Mouse (Mus musculus) c-Kit-negative CD71-positive TER-119-positive erythroid progenitor cells, embryonic 14.5 days (primary cell): Measurements from ENCODE around the gene Mipol1.
"Not testable (repeated sequence)": the region's sequence is repeated elsewhere in the genome, so short reads cannot be mapped to it uniquely, and the experiment has no call there.

ENCODE experiments used
- DNase-seq: peaks from one replicate; pipeline ENCODE4 v3.0.0-alpha.2; 2013; ENCODE audit warnings: low read depth, low spot score

The Mipol1 gene

DNA sequence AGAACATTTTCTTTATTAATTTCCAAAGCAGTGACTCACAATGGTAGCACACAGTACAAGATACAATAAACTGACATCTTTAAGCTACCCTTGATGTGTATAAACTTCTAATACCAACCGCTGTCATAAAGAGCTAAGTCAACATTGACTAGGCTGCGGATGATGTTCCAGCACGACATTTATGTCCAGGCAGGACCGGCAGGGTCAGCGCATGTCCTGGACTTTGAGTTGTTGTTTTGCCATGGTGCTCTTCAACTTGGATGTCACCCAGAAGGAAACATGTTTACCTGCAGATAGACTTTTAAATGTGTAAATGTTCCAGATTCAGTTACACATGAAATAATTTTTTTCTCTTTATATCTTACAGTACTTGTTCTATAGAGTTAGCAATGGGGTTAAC, 194.7 kb downstream of the Mipol1 start:
- no peak for DNase-seq

GRCm38 (mm10) chr12:57428243-57428642, 198.0 kb downstream of the Mipol1 start:
- no peak for DNase-seq

DNA sequence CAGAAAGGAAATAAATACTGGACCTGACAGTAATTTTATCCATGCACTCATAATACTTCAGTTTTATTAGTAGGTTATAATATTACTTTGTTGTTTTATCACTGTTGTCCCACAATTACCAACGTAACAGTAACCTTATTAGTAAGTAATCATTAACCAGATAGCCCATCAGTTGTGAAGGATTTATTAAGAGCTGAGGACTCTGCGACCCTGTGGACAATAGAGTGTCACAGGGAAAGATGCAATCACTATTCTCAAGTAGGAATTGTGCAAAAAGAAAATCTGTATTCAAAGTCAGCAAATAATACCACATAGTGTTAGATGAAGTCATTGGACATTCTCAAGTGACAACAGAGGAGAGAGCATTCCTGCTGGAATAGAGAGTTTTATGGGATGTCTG, 198.5 kb downstream of the Mipol1 start:
- no peak for DNase-seq

DNA sequence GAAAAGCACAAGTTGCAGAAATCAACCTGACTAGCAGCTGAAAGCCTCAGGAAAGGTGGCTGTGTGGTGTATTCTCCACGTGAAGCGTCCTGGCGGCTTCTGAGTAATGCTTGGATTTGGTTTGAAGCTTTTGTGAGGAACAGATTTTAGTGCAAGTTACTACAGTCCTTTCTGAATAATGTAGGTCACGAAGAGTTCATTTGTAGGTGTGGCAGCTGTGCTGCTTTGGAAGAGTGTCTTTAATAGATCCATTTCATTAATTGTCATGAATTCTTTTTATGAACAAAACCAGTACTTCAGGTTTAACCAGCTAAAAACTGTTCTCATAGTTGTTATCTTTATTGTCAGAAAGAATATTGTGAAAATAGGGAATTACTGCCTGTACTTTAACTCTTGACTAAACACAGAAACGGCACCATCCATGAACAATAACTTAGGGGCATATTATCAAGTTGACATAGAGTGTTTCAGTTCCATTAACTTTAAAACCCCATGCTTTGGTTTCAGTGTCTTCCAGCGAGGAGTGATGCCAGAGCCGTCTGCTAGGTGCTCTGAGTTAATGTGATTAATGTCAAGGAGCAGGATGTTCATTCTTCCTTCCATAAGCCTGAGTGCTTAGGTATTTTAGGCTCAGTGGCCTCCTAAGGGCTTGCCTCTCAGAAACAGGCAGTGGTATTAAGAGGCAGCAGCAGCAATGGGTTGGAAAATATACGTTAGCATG, 206.9 kb downstream of the Mipol1 start:
- not testable (repeated sequence) for DNase-seq

DNA sequence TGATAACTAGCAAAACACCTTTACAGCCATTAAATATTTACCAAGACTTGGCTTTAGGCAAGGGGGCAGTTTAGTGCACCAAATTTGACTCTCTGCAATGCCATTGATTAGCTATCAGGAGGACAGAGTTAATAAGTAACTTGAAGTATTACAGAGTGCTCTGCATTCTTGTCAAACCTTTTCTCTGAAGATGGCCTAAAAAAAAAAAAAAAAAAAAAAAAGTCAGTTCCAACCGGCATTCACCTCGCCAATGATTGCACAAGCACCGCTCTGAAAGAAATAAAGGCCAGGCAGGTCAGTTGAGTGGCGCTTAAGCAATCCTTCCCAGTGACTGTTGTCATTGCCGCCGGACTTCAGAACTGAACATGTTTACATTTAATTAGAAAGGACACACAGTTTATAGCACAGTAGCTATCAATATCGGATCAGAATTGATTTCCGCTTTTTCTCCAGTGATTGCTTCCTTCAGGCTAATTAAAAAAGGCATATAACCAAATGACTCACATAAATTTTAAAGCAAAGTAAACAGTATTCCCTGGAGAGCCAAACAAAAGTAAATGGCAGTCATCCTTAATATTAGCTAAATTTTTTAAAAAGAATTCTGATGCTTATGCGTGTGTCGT, 214.2 kb downstream of the Mipol1 start:
- no peak for DNase-seq

- no peak for DNase-seq
Measured at GRCm38 (mm10) chr12:57447331-57447730, 217.1 kb downstream of the Mipol1 start.

DNA sequence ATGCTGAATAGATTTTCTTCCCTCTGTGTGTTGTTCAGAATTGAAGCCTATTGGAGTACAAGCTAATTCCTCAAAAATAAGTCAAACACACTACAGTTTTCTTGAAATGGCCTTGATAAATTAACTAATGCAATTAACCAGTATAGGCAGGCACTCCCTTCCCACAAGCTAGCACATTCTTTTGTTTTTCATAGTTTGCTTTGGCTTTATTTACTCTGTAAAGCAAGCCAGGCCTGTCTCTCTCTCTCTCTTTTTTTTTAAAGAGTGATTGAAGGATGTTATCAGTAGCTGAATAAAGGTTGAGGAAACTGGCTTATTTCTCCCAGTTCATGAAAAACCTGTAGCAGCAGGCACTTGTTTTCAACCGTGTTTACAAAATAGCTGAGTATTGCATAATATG, 219.1 kb downstream of the Mipol1 start:
- no peak for DNase-seq

DNA sequence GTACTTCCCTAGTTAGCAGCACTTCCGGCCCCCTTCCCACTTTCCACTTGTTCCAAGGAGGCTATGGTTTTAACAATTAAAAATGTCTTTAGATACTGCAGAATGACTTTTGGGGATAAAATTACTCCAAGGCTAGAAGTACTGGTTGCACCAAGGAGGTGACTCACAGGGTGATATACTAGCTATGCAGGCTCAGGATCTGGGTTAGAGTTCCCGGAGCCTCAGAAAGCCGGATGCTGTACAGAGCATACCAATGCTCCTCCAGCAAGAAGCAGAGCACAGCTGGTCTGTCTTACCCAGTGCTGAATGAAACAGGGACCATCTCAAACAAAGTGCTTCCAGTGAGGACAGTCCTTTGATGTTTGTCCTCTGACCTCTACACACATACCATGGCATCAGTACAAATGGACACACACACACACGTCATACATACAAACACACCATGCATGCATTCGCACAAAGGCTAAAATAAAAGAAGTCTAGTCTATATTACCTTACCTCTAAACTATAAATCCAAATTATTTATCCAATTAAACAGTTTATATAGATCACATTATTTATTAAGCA, 219.9 kb downstream of the Mipol1 start:
- DNase-seq: no peak

DNA sequence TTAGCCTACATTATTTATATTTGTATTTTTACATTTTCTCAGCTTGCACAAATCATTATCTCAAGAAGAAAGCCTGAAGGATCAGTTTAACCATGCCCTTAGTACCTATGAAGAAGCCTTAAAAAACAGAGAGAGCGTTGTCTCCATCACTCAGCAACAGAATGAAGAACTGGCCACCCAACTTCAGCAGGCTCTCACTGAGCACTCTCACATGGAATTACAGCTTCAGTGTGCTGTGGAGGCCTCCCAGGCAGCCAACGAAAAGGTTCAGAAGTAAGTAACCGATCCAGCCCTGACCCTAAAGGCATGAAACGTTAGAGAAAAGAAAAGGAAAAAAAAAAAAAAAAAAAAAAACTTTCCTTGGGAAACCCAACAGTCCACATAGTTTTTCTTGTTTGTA, 226.7 kb downstream of the Mipol1 start:
- DNase-seq: no peak

DNA sequence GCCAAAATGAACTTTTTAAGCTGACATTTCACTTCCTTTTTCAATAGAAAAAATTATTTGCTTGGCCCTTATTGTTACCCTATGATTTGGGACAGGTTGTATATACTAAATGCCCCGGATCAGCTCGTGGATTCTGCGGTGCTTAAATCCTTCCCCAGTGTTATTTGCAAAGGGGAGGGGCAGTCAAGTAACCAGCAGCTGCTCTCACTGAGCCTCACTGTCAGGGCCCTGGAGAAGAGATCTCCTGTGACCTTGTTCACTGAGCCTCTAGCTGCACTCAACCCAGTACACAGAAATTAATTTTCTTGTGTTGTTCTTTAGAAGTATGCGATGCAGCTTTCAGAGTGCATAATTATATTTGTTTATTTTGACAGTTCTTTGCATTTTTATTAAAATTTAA, 227.1 kb downstream of the Mipol1 start:
- DNase-seq: no peak

- DNase-seq: no peak
Measured at GRCm38 (mm10) chr12:57464520-57465334, 234.5 kb downstream of the Mipol1 start.

DNA sequence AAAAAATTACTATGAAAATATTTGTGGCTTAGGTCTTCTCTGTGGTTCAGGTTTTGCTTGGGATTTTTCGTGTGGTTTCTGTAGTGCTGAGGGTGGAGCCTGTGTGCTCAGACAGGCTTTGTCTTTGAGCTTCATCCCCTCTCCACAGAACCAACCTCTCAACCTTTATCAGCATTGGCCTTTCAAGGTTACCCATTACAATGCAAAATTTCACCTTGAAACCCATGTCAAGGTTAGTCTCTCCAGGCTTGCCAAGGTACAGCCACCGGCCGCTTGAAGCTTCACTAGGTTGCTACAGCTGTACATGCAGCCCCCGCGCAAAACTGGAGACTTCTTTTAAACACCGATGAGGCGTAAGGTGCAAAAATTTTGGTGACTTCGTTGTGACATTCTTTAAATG, 241.6 kb downstream of the Mipol1 start:
- no peak for DNase-seq

DNA sequence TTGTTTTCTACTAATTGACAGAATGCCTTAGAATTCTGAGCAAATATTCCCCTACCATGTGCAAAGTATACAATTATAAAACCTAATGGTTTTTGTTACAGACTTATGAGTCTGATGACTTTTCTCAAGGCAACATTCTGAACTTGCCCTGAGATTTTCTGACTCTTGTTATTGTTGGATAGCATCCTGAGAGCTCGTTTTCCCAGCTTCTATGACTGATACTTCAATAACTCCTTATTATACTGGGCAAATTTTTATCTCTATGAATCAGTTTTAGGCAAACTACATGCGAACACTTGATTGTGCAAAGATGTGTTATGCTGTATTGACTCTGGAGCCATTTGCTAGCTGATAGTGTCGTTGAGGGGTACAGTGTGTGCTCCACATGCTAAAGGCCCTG, 246.6 kb downstream of the Mipol1 start:
- DNase-seq: no peak

DNA sequence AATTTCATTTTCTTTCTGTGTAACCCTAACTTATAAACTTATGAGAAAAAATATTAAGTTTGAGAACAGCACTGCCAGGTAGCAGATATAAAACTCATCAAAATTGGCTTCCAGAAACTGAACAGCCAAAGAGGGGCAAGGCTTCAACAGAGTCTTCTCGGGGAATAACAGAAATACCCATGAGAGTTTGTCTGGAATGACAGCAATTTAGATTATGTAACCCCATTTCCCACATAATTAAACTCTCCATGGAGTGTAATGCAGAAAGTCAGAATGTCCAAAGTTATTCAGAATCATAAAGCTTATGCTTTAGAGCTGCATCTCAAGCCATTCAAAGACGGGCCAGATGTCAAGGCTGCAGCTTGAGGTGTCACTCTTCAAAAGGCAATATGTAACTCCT, 251.6 kb downstream of the Mipol1 start:
- DNase-seq: no peak

DNA sequence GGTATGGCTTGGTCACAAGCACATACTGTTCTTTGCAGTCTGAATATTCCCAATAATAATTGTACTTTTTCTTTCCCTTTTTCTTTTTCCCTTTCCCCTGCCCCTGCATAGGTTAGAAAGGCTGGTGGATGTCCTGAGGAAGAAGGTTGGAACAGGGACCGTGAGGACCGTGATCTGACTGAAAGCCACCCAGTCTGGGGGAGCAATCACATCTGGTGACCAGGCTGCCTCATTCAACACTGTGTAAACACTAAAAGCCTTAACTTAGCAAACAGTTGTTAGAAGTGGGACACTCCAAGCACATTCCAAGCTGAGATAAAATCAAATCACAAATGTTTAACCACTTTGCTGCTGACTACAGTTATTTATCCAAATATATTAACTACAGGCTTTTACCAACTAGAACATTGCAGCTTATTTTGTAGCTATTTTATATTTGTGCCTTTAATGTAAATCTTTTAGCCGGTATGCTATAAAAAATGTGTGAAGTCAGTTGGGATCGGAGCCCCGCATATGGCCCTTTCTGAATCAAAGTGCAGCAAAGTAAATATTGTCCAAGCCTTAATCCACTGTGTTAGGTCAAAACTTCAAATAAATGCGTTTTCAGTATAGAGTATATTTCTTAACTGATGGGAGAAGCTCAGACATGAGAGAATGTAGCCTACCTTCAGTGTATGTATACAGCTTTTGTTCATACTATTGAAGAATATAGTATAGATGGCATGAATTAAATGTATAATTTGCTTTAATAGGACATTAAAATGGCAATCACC, 266.3 kb downstream of the Mipol1 start:
- no peak for DNase-seq

DNA sequence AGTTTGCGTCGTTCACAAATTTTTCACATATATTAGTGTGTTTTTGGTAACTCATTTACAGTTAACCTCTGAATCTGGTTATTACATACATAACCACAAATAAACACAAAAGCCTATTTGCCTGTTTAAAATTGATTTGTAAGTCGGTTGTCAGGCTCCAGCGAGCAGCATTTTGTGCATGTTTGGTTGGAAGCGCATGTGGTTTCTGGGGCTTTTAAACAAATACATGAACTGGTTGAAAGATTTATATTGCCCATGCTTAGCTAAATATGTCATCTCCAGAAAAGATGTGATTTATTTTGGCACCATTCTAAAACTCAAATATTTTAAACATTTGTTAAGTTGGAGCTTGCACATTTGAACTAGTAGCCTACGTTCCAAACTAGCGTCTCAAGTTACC, 270.0 kb downstream of the Mipol1 start:
- no peak for DNase-seq

DNA sequence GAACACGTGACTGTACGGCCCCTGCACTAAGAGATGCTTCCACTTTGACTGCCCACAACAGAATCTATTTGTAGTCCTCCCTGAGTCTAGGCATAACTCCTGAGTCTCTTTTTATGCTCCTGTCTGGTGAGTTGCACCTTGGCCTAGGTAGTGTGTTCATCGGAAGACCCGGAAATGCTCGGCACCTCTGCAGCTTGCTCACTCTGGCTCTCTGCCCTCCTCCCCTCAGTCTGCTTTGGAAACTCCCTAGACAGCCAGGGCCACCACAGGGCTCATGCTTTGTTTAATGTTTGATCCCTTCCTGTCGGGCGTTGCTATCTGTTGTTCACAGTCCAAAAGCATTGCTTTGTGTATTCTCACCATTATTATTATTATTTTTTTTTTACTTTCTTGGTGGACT, 275.1 kb downstream of the Mipol1 start:
- DNase-seq: no peak

DNA sequence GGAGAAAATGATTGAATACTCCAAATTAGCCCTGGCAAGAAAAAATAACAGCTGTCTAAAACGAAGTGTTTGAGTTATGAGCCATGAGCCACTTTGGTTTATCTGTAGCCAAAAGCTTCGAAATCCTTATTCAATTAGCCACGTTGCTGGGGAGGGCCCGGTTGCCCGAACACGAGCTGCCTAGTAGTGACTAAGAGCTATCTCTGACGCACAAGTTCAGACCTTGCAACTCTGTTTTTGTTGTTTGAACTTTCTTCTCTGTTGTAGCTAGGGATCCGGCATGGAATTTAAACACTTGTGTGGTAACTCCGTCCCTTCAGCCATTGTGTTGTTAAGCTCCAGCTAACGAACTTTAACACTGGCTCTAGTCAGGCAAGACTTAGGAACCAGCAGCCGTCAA, 278.7 kb downstream of the Mipol1 start:
- DNase-seq: no peak

GRCm38 (mm10) chr12:57509726-57510125, 279.5 kb downstream of the Mipol1 start:
- DNase-seq: no peak

DNA sequence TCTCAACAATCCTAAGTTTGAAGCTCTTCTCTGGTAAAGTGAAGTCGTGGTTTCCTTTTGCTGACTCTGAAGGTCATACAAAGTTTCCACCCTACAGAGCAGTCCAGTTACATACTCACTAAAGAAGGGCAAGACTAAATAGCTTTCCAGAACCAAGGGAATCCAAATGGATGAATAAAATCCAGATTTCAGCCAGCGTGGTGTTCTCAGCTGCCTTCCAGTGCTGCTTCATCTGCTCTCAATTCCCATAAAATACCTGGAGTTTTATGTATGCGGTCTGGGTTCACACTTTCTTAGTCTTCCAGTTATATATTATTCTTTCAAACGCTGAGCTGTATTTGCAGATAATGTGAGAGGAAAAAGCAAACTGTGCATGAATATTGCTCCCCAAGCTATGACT, 280.9 kb downstream of the Mipol1 start:
- DNase-seq: no peak

- DNase-seq: no peak
Measured at GRCm38 (mm10) chr12:57511560-57511959, 281.3 kb downstream of the Mipol1 start.

- DNase-seq: no peak
Measured at GRCm38 (mm10) chr12:57514552-57514951, 284.3 kb downstream of the Mipol1 start.
